Mouse (Mus musculus) liver, embryonic 14.5 days (tissue): ENCODE measurements at regions not wholly inside any gene's neighbourhood (a gene's known extent, or its start where the extent isn't known, plus 50 kb on each side); places are given as distances from the start of the nearest gene placed in this dataset.

Experiments used
- CTCF ChIP-seq: IDR thresholded peaks from 2 replicates; pipeline ENCODE4 v1.5.1; 2016; ENCODE audit warnings: antibody characterized with exemption, low read depth, control low read depth
- EP300 ChIP-seq: IDR thresholded peaks from 2 replicates; pipeline ENCODE4 v1.6.1; 2016; ENCODE audit warnings: antibody characterized with exemption, low read depth

DNA sequence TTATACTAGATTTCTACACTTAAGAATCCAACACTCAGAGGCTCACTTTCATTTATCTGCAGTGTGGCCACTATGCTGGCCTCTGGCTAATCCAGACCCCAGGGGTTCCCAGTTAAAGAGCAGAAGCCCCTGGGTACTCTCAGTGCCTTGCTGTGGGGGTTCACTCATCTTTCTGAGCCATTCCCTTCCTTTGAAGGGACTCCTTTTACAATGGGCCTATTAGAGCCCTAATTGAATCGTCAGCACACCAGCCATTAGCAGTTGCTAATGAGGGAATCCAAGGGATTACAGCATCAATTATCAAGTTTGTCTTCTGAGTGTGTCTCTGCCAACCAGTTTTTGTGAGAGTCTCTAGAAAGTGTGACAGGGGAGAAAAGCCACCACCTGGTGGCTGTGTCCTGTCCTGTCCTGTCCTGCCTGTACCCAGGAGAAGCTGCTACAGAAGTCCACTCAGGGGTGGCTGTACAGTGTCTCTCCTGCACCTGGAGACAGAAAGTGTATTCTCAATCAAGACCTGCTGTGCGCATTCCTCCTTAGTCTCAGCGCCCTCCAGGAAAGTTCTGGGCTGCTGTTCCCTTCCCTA is 188.1 kb downstream of the Emp1 start:
- TF ChIP-seq CTCF (no peak), EP300 (no peak)
